Mouse (Mus musculus) testis, adult 2 months (tissue): ENCODE results near the gene Sec61a2.

Source experiments
- CTCF ChIP-seq: fragments of 200-500 bp; IDR thresholded peaks from 2 replicates; pipeline ENCODE4 v1.5.1; 2012; ENCODE audit warnings: low read depth, mild to moderate bottlenecking, inconsistent platforms, low read length, moderate library complexity; ENCODE audit not compliant: control insufficient read depth, insufficient read depth, insufficient replicate concordance
- POLR2A ChIP-seq: fragments of 200-500 bp; IDR thresholded peaks from 2 replicates; pipeline ENCODE4 v1.6.1; 2012; ENCODE audit warnings: low read depth, mild to moderate bottlenecking, inconsistent platforms, low read length, moderate library complexity; ENCODE audit not compliant: control insufficient read depth

DNA sequence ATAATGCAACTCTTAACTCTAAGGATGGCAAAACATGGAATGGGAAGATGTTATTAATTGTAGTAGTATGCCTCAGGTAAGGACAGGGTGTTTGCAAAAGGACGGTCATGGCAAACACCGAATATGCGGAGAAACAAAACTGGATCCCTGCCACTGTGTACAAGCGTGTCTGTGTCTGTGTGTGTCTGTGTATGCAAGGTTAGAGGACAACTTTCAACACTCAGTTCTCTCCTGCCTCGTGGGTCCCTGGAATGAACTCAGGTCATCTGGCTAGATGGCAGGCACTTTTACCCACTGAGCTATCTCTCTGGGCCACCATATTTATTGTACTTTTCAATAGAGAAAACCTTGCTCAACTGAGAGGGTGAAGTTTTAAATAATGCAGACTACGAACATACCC lies 72.8 kb downstream of the Sec61a2 start:
- TF ChIP-seq POLR2A (no peak), CTCF (no peak)
